Mouse (Mus musculus) adrenal gland, postnatal 4 days (tissue): ENCODE measurements around the gene Dnase1l2. TPM values are rescaled to one million over a fixed set of nuclear protein-coding genes. Genes with fewer than 3 reads are reported as not detected.

ENCODE experiments used
- total RNA-seq, 2 experiments: library from RNA; stranded (reverse); gene quantifications; 2 replicates each; pipeline ENCODE4 v1.2.3; 2021

Gene Dnase1l2
- total RNA-seq, 2 experiments from 2014 or later, result 3.1 to 3.4 TPM

Other genes starting within 250 kb of the Dnase1l2 start
- gene Tbc1d24, start 237.5 kb downstream of the Dnase1l2 start, total RNA-seq, result 10 to 100 TPM; 13.7 to 15.9 TPM
- gene Ntn3, start 233.6 kb downstream of the Dnase1l2 start, total RNA-seq, result 1 to 10 TPM; 7.6 to 8.2 TPM
- gene Tedc2, start 222.3 kb downstream of the Dnase1l2 start, total RNA-seq, result 10 to 100 TPM; 13.8 to 17.6 TPM
- 10 to 100 TPM; 23.3 to 25.5 TPM for gene Ccnf, start 191.6 kb downstream of the Dnase1l2 start, total RNA-seq
- under 1 TPM in 1 of 2 experiments, not detected in 1; 0.11 TPM for gene Abca17, start 92.0 kb downstream of the Dnase1l2 start, total RNA-seq
- gene Abca3, start 91.2 kb downstream of the Dnase1l2 start, total RNA-seq, result 10 to 100 TPM; 27.2 to 38.5 TPM
- 100 to 1,000 TPM; 122 to 133 TPM for gene Rnps1, start 28.5 kb downstream of the Dnase1l2 start, total RNA-seq
- 100 to 1,000 TPM; 165 to 199 TPM for gene Eci1, start 16.5 kb downstream of the Dnase1l2 start, total RNA-seq
- gene E4f1, start 27.2 kb upstream of the Dnase1l2 start, total RNA-seq, result 10 to 100 TPM; 31.8 to 35.1 TPM
- 10 to 100 TPM; 44.6 to 46.4 TPM for gene Pgp, start 27.3 kb upstream of the Dnase1l2 start, total RNA-seq
- under 1 TPM; 0.50 to 0.93 TPM for gene Bricd5, start 30.8 kb upstream of the Dnase1l2 start, total RNA-seq
- gene Mlst8, start 36.0 kb upstream of the Dnase1l2 start, total RNA-seq, result 10 to 100 TPM; 28.0 to 30.0 TPM
- gene Caskin1, start 45.5 kb upstream of the Dnase1l2 start, total RNA-seq, result 10 to 100 TPM; 62.4 to 65.2 TPM
- gene Traf7, start 84.8 kb upstream of the Dnase1l2 start, total RNA-seq, result 100 to 1,000 TPM; 137 to 149 TPM
- 1 to 10 TPM; 1.1 to 1.9 TPM for gene Rab26, start 91.1 kb upstream of the Dnase1l2 start, total RNA-seq
- 10 to 100 TPM; 67.8 to 70.9 TPM for gene Pkd1, start 106.7 kb upstream of the Dnase1l2 start, total RNA-seq
- gene Tsc2, start 189.5 kb upstream of the Dnase1l2 start, total RNA-seq, result 100 to 1,000 TPM; 110 to 119 TPM
- 10 to 100 TPM; 13.3 to 13.8 TPM for gene Nthl1, start 189.6 kb upstream of the Dnase1l2 start, total RNA-seq
- gene Slc9a3r2, start 207.2 kb upstream of the Dnase1l2 start, total RNA-seq, result 10 to 100 TPM; 62.2 to 64.2 TPM
- not detected for gene Npw, start 215.4 kb upstream of the Dnase1l2 start, total RNA-seq
- gene Zfp598, start 226.6 kb upstream of the Dnase1l2 start, total RNA-seq, result 10 to 100 TPM; 47.5 to 48.9 TPM
- gene Syngr3, start 246.8 kb upstream of the Dnase1l2 start, total RNA-seq, result 1 to 10 TPM; 6.1 to 9.4 TPM